Mouse (Mus musculus) bone marrow macrophage, adult 2 months (primary cell): ENCODE measurements around the gene Strc.

Experiments
- CTCF ChIP-seq: IDR thresholded peaks from 2 replicates; pipeline ENCODE4 v1.5.1; 2012; ENCODE audit warnings: low read depth, mild to moderate bottlenecking, low read length, moderate library complexity
- POLR2A ChIP-seq: IDR thresholded peaks from 2 replicates; pipeline ENCODE4 v1.6.1; 2012; ENCODE audit warnings: mild to moderate bottlenecking, low read depth, low read length, borderline replicate concordance

- TF ChIP-seq CTCF (no peak), POLR2A (no peak)
These were observed 38.9 kb upstream of the Strc start for GRCm38 (mm10) chr2:121425890-121426289.
